Mouse (Mus musculus): Measurements from ENCODE around the gene Hadhb.

Hadhb gene

DNA sequence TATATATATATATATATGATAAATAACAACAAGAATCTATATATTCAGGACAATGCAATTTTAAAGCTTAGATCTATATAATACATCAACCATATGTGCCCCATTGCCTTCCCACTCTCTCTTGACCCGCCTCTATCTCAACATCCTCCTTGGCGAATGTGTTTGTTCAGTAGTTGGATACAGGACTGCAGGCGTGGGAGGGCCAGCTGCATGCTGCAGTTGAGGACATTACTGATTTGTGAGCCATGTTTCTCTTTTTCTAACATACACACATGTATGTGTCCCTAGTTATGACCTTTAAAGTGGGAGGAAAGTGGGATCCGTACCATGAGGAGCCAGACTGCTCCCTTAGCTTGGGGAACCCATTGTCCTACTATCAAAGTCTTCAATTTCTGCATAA lies 23.8 kb upstream of the Hadhb start:
- DNase-seq: no peak

DNA sequence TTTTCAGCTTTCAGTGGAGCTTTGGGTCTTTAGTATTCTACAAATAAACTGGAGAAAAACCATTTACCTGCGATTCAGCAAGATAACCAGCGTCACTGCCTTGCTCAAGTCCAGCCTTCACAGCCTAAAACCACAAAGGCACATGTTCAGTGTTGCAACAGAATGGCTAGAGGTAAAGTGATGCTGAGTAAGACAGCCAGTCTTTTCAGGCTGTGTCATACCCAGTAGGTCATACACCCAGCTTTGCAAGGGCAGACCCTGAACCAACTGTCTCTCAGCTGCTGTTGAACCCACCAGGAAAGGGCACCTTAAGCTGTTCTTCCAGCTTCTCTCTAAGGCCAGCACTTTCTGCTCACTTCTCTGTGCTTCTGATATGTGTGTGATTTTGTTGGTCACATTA lies 22.9 kb upstream of the Hadhb start:
- DNase-seq: no peak

DNA sequence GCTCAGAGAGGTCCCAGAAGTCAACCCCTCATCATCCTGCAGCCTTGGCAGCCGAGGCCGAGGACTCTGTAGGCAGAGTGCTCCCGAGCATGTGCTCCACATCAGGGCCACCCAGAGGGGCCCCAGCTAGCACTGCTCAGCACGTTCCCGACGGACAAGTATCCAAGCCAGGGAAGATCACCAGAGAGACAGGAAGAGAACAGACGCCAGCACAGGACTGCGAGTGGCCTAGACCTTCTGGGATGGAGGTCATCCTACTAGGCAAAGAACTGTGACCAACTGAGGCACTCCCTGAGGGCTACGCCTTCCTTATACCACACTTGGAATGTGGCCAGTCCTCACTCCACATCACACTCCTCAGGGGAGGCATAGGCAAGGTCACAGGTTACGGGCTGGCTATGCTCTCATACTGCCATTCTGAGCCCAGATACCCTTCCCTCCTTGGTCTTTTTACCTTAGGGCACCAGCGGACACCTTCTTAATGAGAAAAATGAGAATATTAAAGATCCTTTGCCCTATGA lies 19.3 kb upstream of the Hadhb start:
- no peak for DNase-seq

DNA sequence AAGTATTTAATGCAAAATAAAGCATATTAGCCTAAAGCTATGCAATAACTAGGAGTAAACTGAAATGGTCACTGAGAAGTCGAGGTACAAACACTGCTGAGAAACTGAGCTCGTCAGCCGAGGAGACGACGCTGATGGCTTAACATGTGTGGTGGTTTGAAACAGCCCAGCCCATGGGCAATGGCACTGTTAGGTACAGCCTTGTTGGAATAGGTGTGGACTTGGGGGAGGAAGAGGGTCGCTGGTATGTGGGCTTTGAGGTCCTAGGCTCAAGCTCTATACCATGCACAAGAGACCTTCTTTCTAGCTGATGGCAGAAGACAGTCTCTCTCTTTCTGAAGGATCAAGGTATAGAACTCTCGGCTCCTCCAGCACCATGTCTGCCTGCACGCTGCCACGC lies 17.8 kb upstream of the Hadhb start:
- DNase-seq: no peak

DNA sequence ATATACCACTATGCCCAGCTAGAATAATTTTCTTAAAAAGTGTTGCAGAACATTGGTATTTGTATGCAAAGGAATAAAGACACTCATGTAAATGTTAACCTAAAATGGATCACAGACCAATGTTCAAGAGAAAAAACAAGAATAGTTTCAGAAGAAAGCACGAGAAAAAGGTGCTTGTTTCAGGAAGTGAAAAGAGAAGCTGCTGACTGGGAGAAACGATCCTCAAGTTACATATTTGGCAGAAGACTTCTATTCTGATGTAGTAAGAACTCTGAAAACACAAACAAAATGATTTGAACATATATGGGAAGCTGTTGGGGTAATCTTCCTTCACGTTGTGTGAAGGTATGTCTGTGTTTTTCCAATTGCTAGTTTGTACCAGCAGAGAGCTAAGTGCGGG lies 16.9 kb upstream of the Hadhb start:
- DNase-seq: no peak

DNA sequence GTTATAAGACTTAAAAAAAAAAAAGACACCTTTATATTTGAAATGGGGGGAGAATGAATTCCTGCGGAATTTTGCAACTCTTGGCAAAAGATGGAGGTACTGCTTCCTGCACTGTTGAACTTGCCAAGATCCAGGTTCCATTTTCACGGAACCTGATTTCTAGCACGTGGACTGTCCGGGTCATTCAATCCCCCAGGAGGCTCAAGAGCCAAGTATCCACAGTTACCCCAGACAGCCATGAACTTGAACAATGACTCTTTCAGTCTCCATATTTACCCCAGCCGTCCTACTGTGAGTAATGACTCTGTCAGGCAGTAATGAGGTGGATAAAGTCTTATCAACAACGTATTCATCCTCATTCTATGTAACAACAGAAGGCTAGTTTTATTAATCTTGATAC lies 8.5 kb upstream of the Hadhb start:
- DNase-seq: no peak

DNA sequence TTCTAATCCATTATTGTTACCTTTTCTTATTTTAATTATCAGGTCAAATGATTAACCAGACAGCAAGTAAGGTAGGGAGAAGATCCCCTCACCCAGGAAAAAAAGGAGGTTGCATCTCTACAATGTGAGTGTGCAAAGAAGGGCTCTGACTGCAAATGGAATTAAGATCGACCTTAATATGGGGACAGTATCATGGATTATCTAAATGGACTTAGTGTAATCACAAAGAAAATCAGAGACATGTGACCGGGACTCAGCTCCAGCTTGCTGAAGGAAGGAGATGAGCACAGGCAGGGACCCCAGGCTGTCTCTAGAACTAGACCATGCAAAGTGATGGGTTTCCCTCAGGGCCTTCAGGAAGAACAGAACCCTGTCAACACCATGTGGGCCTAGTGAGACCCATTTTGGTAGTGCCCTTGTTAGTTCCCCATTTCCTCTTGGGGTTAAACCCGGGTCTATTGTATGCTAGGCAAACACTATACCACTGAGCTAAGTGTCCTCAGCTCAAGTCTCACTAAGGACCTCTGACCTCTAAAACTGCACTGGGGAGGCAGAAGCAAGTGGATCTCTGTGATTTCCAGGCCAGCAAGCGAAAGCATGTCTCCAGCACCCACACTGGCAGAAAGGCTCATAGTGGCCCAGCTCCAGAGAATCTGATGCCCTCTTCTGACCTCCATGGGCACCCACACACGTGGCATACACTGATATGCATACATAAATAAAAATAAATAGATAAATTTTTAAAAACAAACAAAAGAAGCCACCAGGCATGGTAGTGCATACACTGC lies 6.7 kb upstream of the Hadhb start:
- no peak for DNase-seq

DNA sequence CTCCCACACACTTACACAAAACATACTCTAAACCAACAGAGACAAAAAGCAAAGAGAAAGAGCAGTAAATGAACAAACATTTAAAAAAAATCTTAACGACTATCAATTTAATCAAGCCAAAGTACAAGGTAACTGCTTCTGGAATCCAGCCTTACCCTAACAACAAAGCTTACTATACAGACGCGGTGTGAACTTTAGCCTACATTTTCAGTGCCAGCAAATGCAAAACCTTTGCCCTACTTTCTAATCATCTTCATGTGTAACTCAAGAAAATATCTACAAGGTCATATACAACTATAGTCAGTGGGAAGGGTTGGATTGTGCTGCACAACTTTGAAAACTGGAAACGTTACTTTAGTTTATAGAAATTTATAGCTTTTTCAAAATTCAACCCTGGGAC lies 3.0 kb upstream of the Hadhb start:
- peak; percentile 47 for DNase-seq

DNA sequence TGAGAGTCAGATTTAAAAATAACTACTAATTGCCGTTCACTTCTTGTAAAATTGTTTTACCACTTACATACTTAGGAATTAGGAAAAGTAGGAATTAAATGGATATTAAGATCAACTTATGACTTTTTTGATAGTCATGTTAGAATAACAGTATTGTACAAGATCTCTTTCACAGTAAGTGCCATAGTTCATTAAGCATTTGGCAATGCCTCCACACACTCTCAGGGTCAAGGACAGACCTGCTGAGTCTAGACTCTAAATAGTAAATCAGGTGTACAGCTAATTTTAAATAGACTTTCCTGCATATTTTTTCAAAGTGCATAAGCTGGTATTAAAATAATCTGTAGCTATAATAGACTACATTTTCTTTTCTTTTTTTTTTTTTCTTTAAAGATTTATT lies 2.6 kb upstream of the Hadhb start:
- DNase-seq: no peak

DNA sequence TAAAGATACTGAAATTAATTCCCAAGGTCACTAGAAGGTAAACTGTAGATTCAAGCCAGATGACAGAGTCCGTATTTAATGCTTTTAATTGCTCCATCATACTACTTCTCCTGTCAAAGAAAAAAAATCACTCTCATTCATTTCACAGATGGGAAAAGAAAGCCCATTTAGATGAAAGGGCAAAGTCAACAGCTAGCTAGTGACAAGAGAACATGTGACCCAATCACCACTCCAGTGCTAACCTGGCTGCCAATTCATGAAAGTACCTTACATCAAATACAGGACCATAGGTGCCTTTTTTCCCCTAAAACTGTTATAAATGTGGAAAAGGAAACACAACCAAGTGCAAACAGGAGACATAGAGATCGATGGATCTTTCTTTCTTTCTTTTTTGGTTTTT lies 1.8 kb upstream of the Hadhb start:
- DNase-seq: no peak

DNA sequence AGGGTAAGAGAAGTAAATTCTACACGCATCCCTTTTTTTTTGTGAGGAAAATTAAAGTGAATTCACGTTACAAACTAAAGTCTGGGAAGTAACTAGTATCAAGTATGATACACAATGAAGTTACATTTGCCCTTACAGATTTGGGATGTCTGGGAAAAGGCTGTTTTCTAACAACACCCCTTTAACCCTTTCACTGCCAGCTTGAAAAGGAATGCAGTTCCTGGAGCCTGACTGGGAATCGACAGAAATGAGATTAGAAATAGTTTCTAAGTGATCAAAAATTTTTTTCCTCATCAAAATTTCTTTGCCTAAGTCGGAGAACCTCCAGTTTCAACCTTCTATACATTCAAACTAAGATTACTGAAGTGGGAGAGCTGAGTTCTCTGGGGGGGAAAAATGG lies 1.0 kb upstream of the Hadhb start:
- DNase-seq: peak; percentile 18

DNA sequence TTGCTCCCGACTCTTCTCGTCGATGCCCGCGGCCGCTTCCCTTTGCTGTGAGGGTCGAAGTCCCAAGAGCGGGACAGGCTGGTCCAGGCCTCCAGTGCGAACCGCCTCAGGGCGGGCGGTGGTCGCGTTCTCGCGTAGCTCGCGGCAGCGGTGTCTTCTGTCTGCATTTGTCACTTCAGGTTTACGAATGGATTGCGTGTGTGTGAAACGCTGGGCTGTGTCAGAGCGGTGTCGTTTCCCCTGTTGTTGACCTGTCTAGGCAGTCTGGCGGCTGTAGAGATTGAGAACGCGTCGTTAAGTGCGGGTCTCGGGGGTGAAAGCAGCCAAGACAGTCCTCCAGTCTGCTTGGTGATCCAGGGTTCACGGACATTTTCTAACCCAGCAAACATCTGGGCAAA lies 346 bp downstream of the Hadhb start:
- no peak for DNase-seq

DNA sequence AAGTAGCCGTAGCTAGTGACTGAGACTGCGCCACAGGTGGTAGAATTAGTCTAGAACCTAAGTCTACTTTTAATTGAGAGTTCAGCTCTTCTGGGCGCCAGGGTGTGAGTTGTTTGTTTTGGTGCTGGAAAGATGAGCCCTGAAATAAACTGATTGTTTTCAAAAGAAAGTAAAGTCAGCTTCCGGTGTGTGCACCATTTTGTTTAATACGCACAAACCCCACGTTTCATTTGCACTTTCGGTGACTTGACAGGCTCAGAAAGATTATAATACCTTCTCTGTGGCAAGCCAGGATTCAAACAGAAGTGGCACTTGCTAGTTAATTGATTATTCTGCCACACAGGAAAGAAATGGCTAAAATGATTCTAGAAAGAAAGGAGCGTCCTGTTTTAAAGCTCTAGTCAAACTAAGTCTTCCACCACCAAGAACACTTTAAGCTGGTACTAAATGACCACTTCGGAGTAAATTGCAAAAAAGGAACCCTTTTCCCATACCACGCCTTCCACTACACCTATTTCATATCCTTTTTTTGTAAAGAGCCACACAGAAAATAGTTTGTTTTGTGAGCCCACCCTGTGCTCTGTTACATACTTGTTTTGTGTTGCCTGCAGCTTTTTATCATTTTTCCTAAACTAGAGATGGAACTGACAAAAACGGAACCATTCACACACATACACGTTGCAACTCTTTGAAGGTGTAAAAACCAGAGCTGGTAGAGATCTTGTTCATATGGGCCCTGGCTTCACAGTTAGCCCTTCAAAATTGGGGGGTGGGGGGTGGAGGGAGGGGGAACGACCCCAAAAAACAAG lies 977 bp downstream of the Hadhb start:
- no peak for DNase-seq

DNA sequence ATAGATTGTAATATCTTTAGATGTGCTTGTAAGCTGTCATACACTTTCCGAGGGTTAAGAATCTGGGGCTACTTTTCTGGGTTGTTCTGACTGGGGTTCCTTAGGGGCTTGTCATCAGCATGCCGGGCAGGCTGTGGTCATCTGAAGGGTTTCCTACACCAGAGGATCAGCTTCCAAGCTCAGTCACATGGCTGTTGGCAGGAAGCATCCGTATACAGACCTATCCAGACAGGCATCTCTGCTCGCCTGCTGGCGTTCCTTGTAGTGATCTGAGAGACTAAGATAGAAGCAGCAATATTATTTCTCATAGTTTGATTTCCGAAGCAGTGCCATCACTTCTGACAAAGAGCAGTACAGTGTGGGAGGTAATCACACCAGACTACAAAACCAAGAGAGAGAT lies 4.6 kb downstream of the Hadhb start:
- no peak for DNase-seq

DNA sequence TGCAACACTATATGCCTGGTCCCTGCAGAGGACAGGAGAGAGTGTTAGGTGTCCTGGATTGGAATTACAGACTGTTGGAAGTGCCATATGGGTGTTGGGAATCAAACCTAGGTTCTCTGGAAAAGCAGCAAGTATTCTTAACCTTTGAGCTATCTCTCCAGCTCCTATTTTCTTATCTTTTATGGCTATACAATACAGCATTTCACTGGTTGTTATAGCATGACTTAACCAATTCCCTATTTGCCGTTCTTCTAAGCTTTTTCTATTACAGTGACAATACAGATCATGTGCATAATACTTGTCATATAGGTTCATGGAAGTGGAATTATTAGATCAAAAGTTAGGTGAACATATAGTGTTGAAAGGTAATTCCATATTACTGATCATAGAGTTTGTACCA lies 6.8 kb downstream of the Hadhb start:
- no peak for DNase-seq

DNA sequence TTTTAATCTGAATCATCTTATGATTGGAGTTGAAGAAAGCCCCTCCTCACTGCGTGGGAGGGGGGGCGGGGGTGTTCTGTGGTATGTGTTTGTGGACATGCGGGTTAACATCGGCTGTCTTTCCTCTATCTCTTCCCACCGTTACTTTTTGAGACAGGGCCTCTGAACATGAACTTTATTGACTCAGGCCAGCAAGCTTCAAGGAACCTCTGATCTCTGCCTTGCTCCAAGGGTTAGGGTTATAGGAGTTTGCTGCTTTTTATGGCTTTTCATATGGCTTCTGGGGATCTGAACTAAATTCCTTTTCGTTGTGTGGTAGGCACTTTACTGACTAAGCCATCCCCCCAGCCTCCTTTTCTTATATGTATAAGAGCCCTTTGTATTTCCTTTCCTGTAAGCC lies 7.3 kb downstream of the Hadhb start:
- DNase-seq: no peak

DNA sequence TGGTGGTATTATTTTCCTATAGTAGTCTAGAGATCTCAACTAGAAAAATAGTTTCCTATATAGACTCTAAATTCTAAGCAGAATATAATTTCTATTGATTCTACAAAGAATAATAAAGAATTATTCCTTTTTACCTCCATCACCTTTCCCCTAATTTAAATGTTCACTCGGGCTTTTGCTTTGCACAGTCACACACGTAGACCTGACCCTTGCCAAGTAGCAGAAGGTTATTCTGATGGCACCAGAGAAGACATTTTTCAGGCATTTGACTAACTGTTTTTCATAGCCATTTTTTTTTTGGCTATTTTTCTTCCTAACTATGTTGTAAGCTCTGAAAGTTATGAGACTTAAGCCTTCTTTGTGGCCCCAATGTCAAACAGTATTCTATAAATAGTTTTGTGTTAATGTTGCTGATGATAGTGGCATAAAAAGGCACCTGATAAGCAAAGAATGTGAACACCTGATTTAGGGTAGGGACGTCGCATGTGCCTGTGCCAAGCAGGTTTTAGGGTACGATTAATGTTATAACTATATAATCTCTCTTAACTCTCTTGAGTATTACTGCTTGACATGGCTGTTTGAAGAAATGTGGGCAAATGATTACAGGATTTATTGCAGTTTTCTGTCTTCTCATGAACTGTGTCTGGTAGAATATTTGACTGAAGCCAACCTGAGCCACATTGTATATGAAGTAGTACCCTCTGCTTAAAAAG lies 10.3 kb downstream of the Hadhb start:
- DNase-seq: no peak

DNA sequence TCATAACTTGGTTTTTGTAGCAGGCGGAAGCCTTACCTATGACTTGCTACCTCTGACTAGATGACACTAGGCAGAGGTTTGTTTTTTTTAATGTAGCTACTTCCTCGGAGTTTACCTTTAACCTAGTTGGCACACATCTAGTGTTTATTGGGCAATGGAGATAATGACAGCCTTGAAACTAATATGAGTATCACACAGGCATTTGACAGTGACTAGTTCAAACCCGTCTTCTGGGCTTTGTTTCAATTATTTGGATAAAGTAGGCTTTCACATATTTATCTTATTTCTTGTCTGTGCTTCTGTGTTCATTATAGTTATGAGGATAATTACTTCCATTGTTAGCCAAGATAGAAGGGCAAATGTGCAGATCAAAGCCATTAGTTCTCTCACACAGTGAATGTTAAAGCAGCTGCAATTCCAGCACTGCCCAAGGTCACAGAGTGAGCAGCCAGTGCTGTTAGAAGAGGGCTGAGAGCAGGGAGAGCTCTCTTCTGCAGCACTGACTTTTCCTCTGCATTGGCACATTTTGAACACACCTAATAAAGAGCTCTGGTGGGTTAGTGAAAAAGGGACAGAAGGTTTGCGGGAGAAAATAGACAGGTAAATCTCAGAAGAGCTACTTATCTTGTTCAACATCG lies 15.4 kb downstream of the Hadhb start:
- no peak for DNase-seq

DNA sequence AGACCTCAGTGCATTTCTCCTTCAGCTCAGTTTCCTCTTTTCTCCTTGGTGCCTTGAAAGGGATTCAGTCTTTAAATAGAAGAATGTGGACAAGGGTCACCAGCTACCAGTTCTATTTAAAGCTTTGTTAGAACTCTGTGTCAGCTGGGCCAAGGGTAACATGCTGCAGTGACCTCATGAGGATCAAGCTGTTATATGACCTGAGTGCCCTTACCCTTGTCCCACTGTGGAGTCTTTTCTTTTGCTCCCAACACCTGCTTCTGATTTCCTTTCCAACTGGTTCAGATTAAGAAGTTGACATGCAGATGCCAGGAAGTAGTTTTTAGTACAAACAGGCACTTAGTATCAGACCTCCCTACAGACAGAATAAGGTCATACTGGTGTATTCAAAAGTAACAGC lies 17.1 kb downstream of the Hadhb start:
- no peak for DNase-seq

DNA sequence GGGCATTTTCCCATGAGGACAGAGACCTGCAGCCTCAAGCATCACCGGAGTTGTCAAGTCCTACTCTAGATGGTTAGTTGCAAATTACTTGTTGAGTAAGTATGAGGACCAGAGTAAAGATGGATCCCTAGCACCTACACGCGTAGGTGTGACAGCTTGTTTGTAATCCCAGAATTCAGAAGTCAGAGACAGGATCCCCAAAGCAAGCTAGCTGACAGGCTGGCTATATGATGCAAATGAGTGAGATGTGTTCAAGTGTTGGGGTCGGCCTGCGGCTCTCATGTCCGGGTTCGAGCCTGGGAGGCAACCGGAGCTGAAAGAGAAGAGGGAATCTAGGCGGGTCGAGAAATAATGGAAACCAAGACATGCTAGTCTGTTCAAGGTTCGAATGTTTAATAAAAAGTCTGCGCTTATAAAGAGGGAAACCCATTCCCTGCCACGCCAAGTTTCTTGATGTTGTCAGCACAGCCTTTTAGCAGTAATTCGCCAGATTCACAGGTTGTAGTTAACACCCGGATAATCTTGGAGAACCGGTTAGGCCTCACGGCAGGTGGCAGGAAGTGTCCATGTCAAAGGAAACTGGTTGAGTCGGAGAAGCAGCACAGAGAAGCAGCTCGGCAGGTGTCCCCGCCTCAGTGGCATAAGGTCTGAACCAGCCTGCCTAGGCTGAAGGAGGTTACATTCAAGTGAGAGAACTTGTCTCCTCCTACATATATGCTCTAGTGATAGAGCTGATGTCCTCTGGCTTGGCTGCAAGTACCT lies 18.1 kb downstream of the Hadhb start:
- no peak for DNase-seq

DNA sequence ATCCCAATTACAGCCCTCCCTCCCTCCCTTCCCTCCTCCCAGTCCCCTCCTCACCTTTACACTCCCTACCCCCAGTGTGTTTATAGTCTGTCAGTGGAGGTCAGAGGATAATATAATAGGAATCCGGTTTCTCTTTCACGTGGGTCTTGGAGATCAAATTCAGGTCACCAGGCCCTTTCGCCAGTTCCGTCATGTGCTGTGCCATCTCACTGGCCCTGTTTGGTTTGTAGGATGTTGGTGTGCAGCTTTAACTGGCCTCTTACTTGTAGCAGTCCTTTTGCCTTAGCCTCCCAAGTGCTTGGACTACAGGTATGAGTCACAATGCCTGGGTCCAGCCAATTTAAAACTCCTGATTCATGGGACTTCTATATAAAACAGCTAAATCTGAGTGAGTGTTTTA lies 20.8 kb downstream of the Hadhb start:
- DNase-seq: no peak

All from kidney, postnatal 10 days (tissue).